In genomic region chr11:114791351-114791889, GRCm38 (mm10) we compare ENCODE assay signal across 7 mouse cellular contexts. TPM values are rescaled to one million over a fixed set of nuclear protein-coding genes. Genes with fewer than 3 reads are reported as not detected.
DNase-seq lines count a peak whose midpoint lies in the region; ATAC-seq and TF ChIP-seq lines count a peak whose summit lies in the region.

No protein-coding gene starts in this region.

- H3K27ac ChIP-seq in lung, embryonic 15.5 days = no peak overlapping the region
- no peak overlapping the region for H3K27ac ChIP-seq in embryonic facial prominence, embryonic 14.5 days (replicated peaks; ENCODE audit: low read depth, low read length)
- H3K27ac ChIP-seq in intestine, postnatal 0 days (ENCODE audit: low read depth, low read length) = no peak overlapping the region
- H3K27ac ChIP-seq in olfactory bulb, adult 2 months (ENCODE audit: insufficient read depth, low read depth, low read length) = peak overlapping the region; percentile 34

- 2% methylated on average over 50 of the region's 50 CpGs for WGBS in lung, embryonic 15.5 days
- 4% methylated on average over 28 of the region's 50 CpGs for WGBS in embryonic facial prominence, embryonic 14.5 days
- WGBS in intestine, postnatal 0 days = 1% methylated on average over 50 of the region's 50 CpGs
- 10% methylated on average over 50 of the region's 50 CpGs for WGBS in olfactory bulb, adult 2 months

- no peak for ATAC-seq in lung, embryonic 15.5 days (ENCODE audit: borderline replicate concordance, extremely low read depth, low FRiP score, low TSS enrichment)
- no peak for ATAC-seq in embryonic facial prominence, embryonic 14.5 days (ENCODE audit: low read depth)
- ATAC-seq in intestine, postnatal 0 days = no peak

- TF ChIP-seq POLR2A in olfactory bulb, adult 2 months (IDR thresholded peaks at IDR 0.05; ENCODE audit: insufficient read depth, low read depth, low read length) = no peak

- H3K4me3 ChIP-seq in lung, embryonic 15.5 days = peak overlapping the region; percentile 42
- H3K4me3 ChIP-seq in embryonic facial prominence, embryonic 14.5 days (ENCODE audit: low read depth, low read length) = peak overlapping the region; percentile 46
- peak overlapping the region; percentile 33 for H3K4me3 ChIP-seq in intestine, postnatal 0 days (ENCODE audit: low read depth, low read length)
- H3K4me3 ChIP-seq in olfactory bulb, adult 2 months (ENCODE audit: insufficient read depth, low read depth, low read length) = peak overlapping the region; percentile 59

- no peaks in the 10 kb centered on the region for H3K9me3 ChIP-seq in lung, embryonic 15.5 days
- H3K9me3 ChIP-seq in embryonic facial prominence, embryonic 14.5 days (ENCODE audit: control insufficient read depth, low read length) = no peaks in the 10 kb centered on the region
- no peaks in the 10 kb centered on the region for H3K9me3 ChIP-seq in intestine, postnatal 0 days (ENCODE audit: control insufficient read depth)

- H3K27me3 ChIP-seq in lung, embryonic 15.5 days = peaks cover 78% of the 10 kb centered on the region
- peaks cover 76% of the 10 kb centered on the region for H3K27me3 ChIP-seq in embryonic facial prominence, embryonic 14.5 days (replicated peaks; ENCODE audit: control insufficient read depth, insufficient read depth, low read length)
- H3K27me3 ChIP-seq in intestine, postnatal 0 days (replicated peaks; ENCODE audit: control insufficient read depth, insufficient read depth, low read length) = peaks cover 69% of the 10 kb centered on the region

- no peak for DNase-seq in lung, postnatal 36 days
- no peak for DNase-seq in embryonic facial prominence, embryonic 14.5 days (ENCODE audit: low spot score)
- DNase-seq in frontal cortex, postnatal 25 days (ENCODE audit: low spot score in 2 of 2) = no peak
- no peak for DNase-seq in embryo, embryonic 11 days

- H3K4me1 ChIP-seq in lung, embryonic 15.5 days = peaks cover 33% of the 10 kb centered on the region
- H3K4me1 ChIP-seq in embryonic facial prominence, embryonic 14.5 days (ENCODE audit: control insufficient read depth, insufficient read depth, low read length) = peaks cover 7% of the 10 kb centered on the region; the same call in 1 of the 2 replicates
- H3K4me1 ChIP-seq in intestine, postnatal 0 days (replicated peaks; ENCODE audit: control insufficient read depth, insufficient read depth, low read length) = no peaks in the 10 kb centered on the region
- peaks cover 53% of the 10 kb centered on the region for H3K4me1 ChIP-seq in olfactory bulb, adult 2 months (ENCODE audit: control insufficient read depth, insufficient read depth, low read length)

- peak overlapping the region; percentile 87 for H3K4me2 ChIP-seq in lung, embryonic 15.5 days
- H3K4me2 ChIP-seq in embryonic facial prominence, embryonic 14.5 days (ENCODE audit: low read depth, low read length) = peak overlapping the region; percentile 91
- peak overlapping the region; percentile 60 for H3K4me2 ChIP-seq in intestine, postnatal 0 days (replicated peaks; ENCODE audit: low read depth)

- 0 out of 2 replicates have a peak overlapping the region, but pooled peaks have one; percentile 10 for H3K9ac ChIP-seq in lung, embryonic 15.5 days
- peak overlapping the region; percentile 47 for H3K9ac ChIP-seq in embryonic facial prominence, embryonic 14.5 days (ENCODE audit: low read depth, low read length)
- no peak overlapping the region for H3K9ac ChIP-seq in intestine, postnatal 0 days (ENCODE audit: low read depth, low read length)

- TF ChIP-seq CTCF in intestine, postnatal 0 days (IDR thresholded peaks at IDR 0.05; ENCODE audit: low read depth) = no peak
- TF ChIP-seq CTCF in olfactory bulb, adult 2 months (IDR thresholded peaks at IDR 0.05; ENCODE audit: insufficient read depth, low read depth, low read length) = no peak

- H3K36me3 ChIP-seq in lung, embryonic 15.5 days = no peaks in the 10 kb centered on the region
- H3K36me3 ChIP-seq in embryonic facial prominence, embryonic 14.5 days (ENCODE audit: control insufficient read depth, insufficient read depth, low read length) = no peaks in the 10 kb centered on the region
- H3K36me3 ChIP-seq in intestine, postnatal 0 days (ENCODE audit: control insufficient read depth, insufficient read depth) = no peaks in the 10 kb centered on the region

RNA-seq across cellular contexts. Expression of gene Btbd17, which starts 4.3 kb away (rescaled TPM):
- 0.71 and 1.1 TPM in 2 replicates for polyA plus RNA-seq in lung, embryonic 15.5 days (2015; fragmentation: Nextera tagmentation; extraction: Ambion mirVana)
- polyA plus RNA-seq in embryonic facial prominence, embryonic 14.5 days (2014; fragmentation: Nextera tagmentation; extraction: Ambion mirVana) = 3.2 and 4.5 TPM in 2 replicates
- polyA plus RNA-seq in intestine, postnatal 0 days (2015; fragmentation: Nextera tagmentation; extraction: Ambion mirVana) = 0.14 and 0.20 TPM in 2 replicates
- polyA plus RNA-seq in olfactory bulb, adult 2 months (2012; ENCODE audit: insufficient read depth, insufficient read length, low replicate concordance, missing spikeins) = not detected in 2 replicates

RNA-seq across cellular contexts. Expression of gene Gpr142, which starts 7.3 kb away (rescaled TPM):
- polyA plus RNA-seq in lung, embryonic 15.5 days (2015; fragmentation: Nextera tagmentation; extraction: Ambion mirVana) = not detected in 2 replicates
- polyA plus RNA-seq in embryonic facial prominence, embryonic 14.5 days (2014; fragmentation: Nextera tagmentation; extraction: Ambion mirVana) = not detected in 2 replicates
- not detected in 2 replicates for polyA plus RNA-seq in intestine, postnatal 0 days (2015; fragmentation: Nextera tagmentation; extraction: Ambion mirVana)
- polyA plus RNA-seq in olfactory bulb, adult 2 months (2012; ENCODE audit: insufficient read depth, insufficient read length, low replicate concordance, missing spikeins) = not detected in 2 replicates

RNA-seq across cellular contexts. Expression of gene Kif19a, which starts 26.2 kb away (rescaled TPM):
- polyA plus RNA-seq in lung, embryonic 15.5 days (2015; fragmentation: Nextera tagmentation; extraction: Ambion mirVana) = 0.29 and 0.40 TPM in 2 replicates
- polyA plus RNA-seq in embryonic facial prominence, embryonic 14.5 days (2014; fragmentation: Nextera tagmentation; extraction: Ambion mirVana) = 2.1 TPM in 2 replicates
- 0.21 and 0.67 TPM in 2 replicates for polyA plus RNA-seq in intestine, postnatal 0 days (2015; fragmentation: Nextera tagmentation; extraction: Ambion mirVana)
- polyA plus RNA-seq in olfactory bulb, adult 2 months (2012; ENCODE audit: insufficient read depth, insufficient read length, low replicate concordance, missing spikeins) = not detected in 2 replicates

RNA-seq across cellular contexts. Expression of gene Gprc5c, which starts 59.5 kb away (rescaled TPM):
- 35.4 and 36.1 TPM in 2 replicates for polyA plus RNA-seq in lung, embryonic 15.5 days (2015; fragmentation: Nextera tagmentation; extraction: Ambion mirVana)
- 39.6 and 40.3 TPM in 2 replicates for polyA plus RNA-seq in embryonic facial prominence, embryonic 14.5 days (2014; fragmentation: Nextera tagmentation; extraction: Ambion mirVana)
- polyA plus RNA-seq in intestine, postnatal 0 days (2015; fragmentation: Nextera tagmentation; extraction: Ambion mirVana) = 2.3 and 2.8 TPM in 2 replicates
- not detected in 2 replicates for polyA plus RNA-seq in olfactory bulb, adult 2 months (2012; ENCODE audit: insufficient read depth, insufficient read length, low replicate concordance, missing spikeins)
